Mouse (Mus musculus): ENCODE results near the gene Melk. TPM values are rescaled to one million over a fixed set of nuclear protein-coding genes. Genes with fewer than 3 reads are reported as not detected.

Gene Melk
- total and polyA plus RNA-seq, 3 experiments: 0.10 to 0.16 TPM; not detected in 1

GRCm38 (mm10) chr4:44335006-44335405, 34.3 kb downstream of the Melk start:
- no peaks in the 10 kb centered on the region for H3K79me2 ChIP-seq (replicated peaks; ENCODE audit: control insufficient read depth, insufficient read depth, low read length)
- TF ChIP-seq CTCF (IDR thresholded peaks at IDR 0.05) (no peak), EP300 (IDR thresholded peaks at IDR 0.05; ENCODE audit: insufficient read depth, low read depth, low read length) (no peak), POLR2A (IDR thresholded peaks at IDR 0.05; ENCODE audit: insufficient read depth, low read depth, low read length) (no peak)
- 92% methylated on average over 8 of the region's 8 CpGs for WGBS
- H3K27ac ChIP-seq: no peak overlapping the region
- no peak overlapping the region for H3K4me3 ChIP-seq
- intact Hi-C loops (cut with DNase I): no loop called here
- H3K9ac ChIP-seq (ENCODE audit: low read depth, low read length): no peak overlapping the region
- no peaks in the 10 kb centered on the region for H3K27me3 ChIP-seq (ENCODE audit: control insufficient read depth, insufficient read depth, low read length)
- H3K4me1 ChIP-seq (ENCODE audit: control insufficient read depth, insufficient read depth, low read length): no peaks in the 10 kb centered on the region
- no peak for DNase-seq
- no peaks in the 10 kb centered on the region for H3K36me3 ChIP-seq (ENCODE audit: control insufficient read depth, insufficient read depth, low read length)

- DNase-seq: no peak
- Histone ChIP-seq H3K36me3 (ENCODE audit: control insufficient read depth, insufficient read depth, low read length) (no peaks in the 10 kb centered on the region), H3K27ac (no peak overlapping the region), H3K9ac (ENCODE audit: low read depth, low read length) (no peak overlapping the region), H3K4me1 (ENCODE audit: control insufficient read depth, insufficient read depth, low read length) (no peaks in the 10 kb centered on the region), H3K27me3 (ENCODE audit: control insufficient read depth, insufficient read depth, low read length) (no peaks in the 10 kb centered on the region), H3K79me2 (replicated peaks; ENCODE audit: control insufficient read depth, insufficient read depth, low read length) (no peaks in the 10 kb centered on the region), H3K4me3 (no peak overlapping the region)
- 94% methylated on average over 7 of the region's 7 CpGs for WGBS
- intact Hi-C loops (cut with DNase I): no loop called here
- no peak for TF ChIP-seq EP300 (IDR thresholded peaks at IDR 0.05; ENCODE audit: insufficient read depth, low read depth, low read length)
- TF ChIP-seq POLR2A (IDR thresholded peaks at IDR 0.05; ENCODE audit: insufficient read depth, low read depth, low read length): no peak
- TF ChIP-seq CTCF (IDR thresholded peaks at IDR 0.05): no peak
Measured at GRCm38 (mm10) chr4:44361670-44362069, 61.0 kb downstream of the Melk start.

GRCm38 (mm10) chr4:44363434-44364013, 62.8 kb downstream of the Melk start:
- H3K27me3 ChIP-seq (ENCODE audit: control insufficient read depth, insufficient read depth, low read length): no peaks in the 10 kb centered on the region
- no peak overlapping the region for H3K4me3 ChIP-seq
- no peaks in the 10 kb centered on the region for H3K79me2 ChIP-seq (replicated peaks; ENCODE audit: control insufficient read depth, insufficient read depth, low read length)
- no peak overlapping the region for H3K27ac ChIP-seq
- TF ChIP-seq POLR2A (IDR thresholded peaks at IDR 0.05; ENCODE audit: insufficient read depth, low read depth, low read length) (no peak), EP300 (IDR thresholded peaks at IDR 0.05; ENCODE audit: insufficient read depth, low read depth, low read length) (no peak), CTCF (IDR thresholded peaks at IDR 0.05) (no peak)
- WGBS: 44% methylated on average over 12 of the region's 12 CpGs
- DNase-seq: no peak
- no peak overlapping the region for H3K9ac ChIP-seq (ENCODE audit: low read depth, low read length)
- no peaks in the 10 kb centered on the region for H3K4me1 ChIP-seq (ENCODE audit: control insufficient read depth, insufficient read depth, low read length)
- intact Hi-C loops (cut with DNase I): no loop called here
- H3K36me3 ChIP-seq (ENCODE audit: control insufficient read depth, insufficient read depth, low read length): no peaks in the 10 kb centered on the region

GRCm38 (mm10) chr4:44392231-44393216, 91.8 kb downstream of the Melk start:
- H3K9ac ChIP-seq (ENCODE audit: low read depth, low read length): no peak overlapping the region
- 80% methylated on average over 35 of the region's 37 CpGs for WGBS
- no peaks in the 10 kb centered on the region for H3K4me1 ChIP-seq (ENCODE audit: control insufficient read depth, insufficient read depth, low read length)
- no peak for DNase-seq
- no peak overlapping the region for H3K27ac ChIP-seq
- H3K79me2 ChIP-seq (replicated peaks; ENCODE audit: control insufficient read depth, insufficient read depth, low read length): no peaks in the 10 kb centered on the region
- intact Hi-C loops (cut with DNase I): no loop called here
- H3K4me3 ChIP-seq: no peak overlapping the region
- TF ChIP-seq CTCF (IDR thresholded peaks at IDR 0.05) (no peak), EP300 (IDR thresholded peaks at IDR 0.05; ENCODE audit: insufficient read depth, low read depth, low read length) (no peak), POLR2A (IDR thresholded peaks at IDR 0.05; ENCODE audit: insufficient read depth, low read depth, low read length) (no peak)
- no peaks in the 10 kb centered on the region for H3K36me3 ChIP-seq (ENCODE audit: control insufficient read depth, insufficient read depth, low read length)
- H3K27me3 ChIP-seq (ENCODE audit: control insufficient read depth, insufficient read depth, low read length): no peaks in the 10 kb centered on the region

- WGBS: 7% methylated on average over 5 of the region's 5 CpGs
- DNase-seq: peak in 1 of 2 experiments; percentile 19
- H3K79me2 ChIP-seq (replicated peaks; ENCODE audit: control insufficient read depth, insufficient read depth, low read length): no peaks in the 10 kb centered on the region
- H3K4me3 ChIP-seq: no peak overlapping the region
- TF ChIP-seq EP300 (IDR thresholded peaks at IDR 0.05; ENCODE audit: insufficient read depth, low read depth, low read length) (no peak), CTCF (IDR thresholded peaks at IDR 0.05) (peak; percentile 67)
- intact Hi-C loops (cut with DNase I): no loop called here
- no peak overlapping the region for H3K9ac ChIP-seq (ENCODE audit: low read depth, low read length)
- H3K27me3 ChIP-seq (ENCODE audit: control insufficient read depth, insufficient read depth, low read length): no peaks in the 10 kb centered on the region
- no peak overlapping the region for H3K27ac ChIP-seq
- H3K36me3 ChIP-seq (ENCODE audit: control insufficient read depth, insufficient read depth, low read length): no peaks in the 10 kb centered on the region
- no peaks in the 10 kb centered on the region for H3K4me1 ChIP-seq (ENCODE audit: control insufficient read depth, insufficient read depth, low read length)
Measured at GRCm38 (mm10) chr4:44402607-44403006, 101.9 kb downstream of the Melk start.

- no peak for TF ChIP-seq EP300 (IDR thresholded peaks at IDR 0.05; ENCODE audit: insufficient read depth, low read depth, low read length)
- TF ChIP-seq POLR2A (IDR thresholded peaks at IDR 0.05; ENCODE audit: insufficient read depth, low read depth, low read length): no peak
- TF ChIP-seq CTCF (IDR thresholded peaks at IDR 0.05): no peak
- Histone ChIP-seq H3K27me3 (ENCODE audit: control insufficient read depth, insufficient read depth, low read length) (no peaks in the 10 kb centered on the region), H3K36me3 (ENCODE audit: control insufficient read depth, insufficient read depth, low read length) (no peaks in the 10 kb centered on the region), H3K4me3 (no peak overlapping the region), H3K4me1 (ENCODE audit: control insufficient read depth, insufficient read depth, low read length) (no peaks in the 10 kb centered on the region), H3K79me2 (replicated peaks; ENCODE audit: control insufficient read depth, insufficient read depth, low read length) (no peaks in the 10 kb centered on the region), H3K9ac (ENCODE audit: low read depth, low read length) (no peak overlapping the region), H3K27ac (no peak overlapping the region)
- DNase-seq: no peak
- WGBS: 72% methylated on average over 5 of the region's 5 CpGs
- intact Hi-C loops (cut with DNase I): no loop called here
Measured at GRCm38 (mm10) chr4:44404487-44404886, 103.8 kb downstream of the Melk start.

Other genes starting within 250 kb of the Melk start
- 10 to 100 TPM; 24.5 to 27.7 TPM for gene Gne, start 216.7 kb upstream of the Melk start, total RNA-seq (2021)
- 12.9 and 17.8 TPM in 2 replicates for gene Gne, start 216.7 kb upstream of the Melk start, polyA plus RNA-seq (2012; rRNA removed)
- gene Rnf38, start 67.1 kb upstream of the Melk start, total RNA-seq (2021): 10 to 100 TPM; 24.8 to 32.0 TPM
- 62.0 and 80.4 TPM in 2 replicates for gene Rnf38, start 67.1 kb upstream of the Melk start, polyA plus RNA-seq (2012; rRNA removed)

All from heart, adult 2 months (tissue).